Mouse (Mus musculus): Measurements from ENCODE around the gene Eif4e.

Gene Eif4e

GRCm38 (mm10) chr3:138526073-138526915, at the start of gene Eif4e:
Eif4e (plus strand) TSS chr3:138526179.
- peak; percentile 50 for DNase-seq (ENCODE audit: low read depth, low spot score)

DNA sequence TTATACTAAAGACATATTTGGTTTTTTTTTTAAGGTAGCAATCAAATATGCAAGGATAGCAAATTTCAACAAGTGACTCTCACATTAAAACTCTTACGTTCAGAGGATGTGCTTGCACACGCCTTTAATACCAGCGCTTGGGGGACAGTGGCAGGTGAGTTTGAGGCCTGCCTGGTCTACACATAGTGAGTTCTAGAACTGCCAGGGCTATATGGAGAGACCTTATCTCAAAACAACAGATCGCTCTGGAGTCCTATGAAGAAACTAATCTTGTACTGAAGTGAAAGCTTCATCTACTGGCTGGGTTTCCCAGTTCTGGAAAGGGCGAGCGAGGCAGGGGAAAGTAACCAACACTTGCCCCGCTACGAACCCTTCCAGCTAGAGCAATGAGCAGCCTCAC, 46.5 kb upstream of the Eif4e start:
- DNase-seq (ENCODE audit: low read depth, low spot score) = no peak

GRCm38 (mm10) chr3:138481526-138482284, 44.3 kb upstream of the Eif4e start:
- no peak for DNase-seq (ENCODE audit: low read depth, low spot score)

- DNase-seq (ENCODE audit: low read depth, low spot score) = no peak
These were observed 42.7 kb upstream of the Eif4e start for GRCm38 (mm10) chr3:138483240-138483639.

DNA sequence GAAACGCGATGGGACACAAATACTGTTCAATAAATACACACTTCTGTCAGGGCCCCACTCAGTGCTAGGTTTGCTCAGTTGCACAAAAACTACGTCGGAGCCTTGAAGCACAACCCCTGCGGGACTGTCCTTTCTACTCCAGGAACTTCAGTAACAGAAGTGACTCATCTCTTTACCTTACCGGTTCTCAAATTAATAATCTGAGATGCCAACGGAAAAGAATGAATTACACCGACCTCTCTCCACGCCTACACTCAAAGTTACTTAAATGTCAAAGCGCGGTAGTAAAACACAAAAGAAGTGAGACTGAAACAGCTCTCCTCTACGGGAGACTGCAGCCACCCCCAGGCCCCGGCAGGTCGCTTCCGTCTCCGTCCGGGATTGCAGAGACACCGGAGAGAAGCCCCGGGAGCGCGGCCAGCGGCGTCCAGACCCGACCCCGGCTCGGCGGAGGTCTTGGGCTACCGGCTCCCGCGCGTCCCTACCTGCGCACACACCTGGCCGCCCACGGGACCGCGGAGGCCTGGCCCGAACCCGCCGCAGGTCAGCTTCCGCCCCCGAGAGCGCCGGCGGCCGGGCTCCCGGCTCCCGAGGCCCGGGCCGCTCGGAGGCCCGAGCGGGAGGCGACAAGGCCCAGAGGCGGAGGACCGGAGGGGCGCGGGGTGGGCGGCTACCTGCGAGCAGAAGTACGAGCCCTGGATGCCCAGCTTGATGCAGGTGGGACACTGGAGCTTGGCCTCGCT, 37.2 kb upstream of the Eif4e start:
- peak; percentile 64 for DNase-seq (ENCODE audit: low read depth, low spot score)

DNA sequence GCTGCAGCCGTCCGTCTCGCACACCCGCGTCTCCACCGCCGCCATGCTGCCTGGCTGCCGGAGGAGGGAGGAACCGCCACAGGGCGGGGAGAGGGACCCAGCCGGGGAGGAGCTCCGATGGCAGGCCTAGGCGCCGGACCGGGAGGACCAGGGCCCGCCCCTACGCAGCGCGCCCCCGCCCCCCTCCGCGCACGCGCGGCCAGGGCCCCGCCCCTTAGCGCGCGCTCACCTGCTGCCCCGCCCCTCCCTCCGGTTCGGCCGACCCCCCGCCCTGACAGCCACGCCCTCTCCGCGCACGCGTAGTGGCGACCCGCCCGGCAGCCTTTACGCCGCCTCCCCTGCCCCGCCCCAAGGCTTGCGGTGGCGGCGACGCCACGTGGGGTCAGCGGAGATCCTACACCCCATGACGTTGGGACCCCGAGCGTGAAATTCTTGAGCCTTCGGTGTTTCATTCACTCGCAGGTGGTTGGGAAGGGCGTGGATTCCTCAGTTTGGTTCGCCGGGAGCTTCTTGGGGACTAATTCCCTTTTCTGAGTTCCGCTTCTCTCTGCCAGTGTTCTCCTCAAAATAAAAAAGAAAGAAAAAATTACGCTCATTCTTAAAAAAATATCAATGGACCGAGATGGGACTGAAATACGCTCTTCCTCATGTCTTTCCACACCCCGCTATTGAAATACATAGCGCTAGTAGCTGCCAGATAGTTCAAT, 36.5 kb upstream of the Eif4e start, which contains the start of gene Metap1:
TSS of gene Metap1 (minus strand) at position 189 of the 707 bp plus-strand sequence.
- DNase-seq (ENCODE audit: low read depth, low spot score) = peak; percentile 98

DNA sequence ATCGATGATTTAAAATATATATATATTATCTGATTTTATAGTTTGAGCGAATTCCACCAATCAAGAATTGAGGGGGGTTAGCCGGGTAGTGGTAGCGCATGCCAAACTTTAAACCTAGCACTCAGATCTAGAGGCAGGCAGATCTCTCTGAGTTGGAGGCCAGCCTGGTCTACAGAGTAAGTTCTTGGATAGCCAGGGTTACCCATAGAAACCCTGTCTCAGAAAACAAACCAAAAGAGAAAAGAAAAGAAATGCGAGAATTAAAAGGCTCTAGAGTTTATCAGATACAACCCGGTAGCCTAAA, 36.0 kb upstream of the Eif4e start:
- DNase-seq (ENCODE audit: low read depth, low spot score) = peak; percentile 17

DNA sequence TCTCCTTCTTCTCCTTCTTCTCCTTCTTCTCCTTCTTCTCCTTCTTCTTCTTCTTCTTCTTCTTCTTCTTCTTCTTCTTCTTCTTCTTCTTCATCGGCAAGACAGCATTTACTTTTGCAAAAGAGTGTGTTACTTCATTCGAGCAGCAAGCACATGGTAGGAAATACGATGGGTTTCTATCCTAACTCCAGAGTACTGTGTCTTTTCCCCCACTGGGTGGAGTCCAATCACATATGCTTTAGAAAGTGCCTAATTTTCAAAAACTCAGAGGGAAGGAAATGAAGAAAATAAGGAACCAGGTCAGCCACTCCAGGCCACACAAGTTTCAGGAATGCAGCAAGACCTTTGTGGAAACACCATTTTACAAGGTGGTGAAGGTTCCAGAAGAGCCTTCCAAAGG, 32.3 kb upstream of the Eif4e start:
- DNase-seq (ENCODE audit: low read depth, low spot score) = no peak

DNA sequence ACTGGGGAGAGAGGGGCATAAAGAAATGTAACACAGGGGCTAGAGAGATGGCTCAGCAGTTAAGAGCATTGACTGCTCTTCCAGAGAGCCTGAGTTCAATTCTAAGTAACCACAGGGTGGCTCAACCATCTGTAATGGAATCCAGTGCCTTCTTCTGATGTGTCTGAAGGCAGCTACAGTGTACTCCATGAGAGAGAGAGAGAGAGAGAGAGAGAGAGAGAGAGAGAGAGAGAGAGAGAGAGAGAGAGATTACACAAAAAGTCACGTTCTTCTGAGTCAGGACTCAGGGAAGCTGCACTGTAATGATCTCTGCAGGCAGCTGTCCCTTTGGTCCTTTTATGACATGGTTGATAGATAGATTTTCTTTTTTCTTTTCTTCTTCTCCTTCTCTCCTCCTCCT, 31.4 kb upstream of the Eif4e start:
- DNase-seq (ENCODE audit: low read depth, low spot score) = no peak

DNA sequence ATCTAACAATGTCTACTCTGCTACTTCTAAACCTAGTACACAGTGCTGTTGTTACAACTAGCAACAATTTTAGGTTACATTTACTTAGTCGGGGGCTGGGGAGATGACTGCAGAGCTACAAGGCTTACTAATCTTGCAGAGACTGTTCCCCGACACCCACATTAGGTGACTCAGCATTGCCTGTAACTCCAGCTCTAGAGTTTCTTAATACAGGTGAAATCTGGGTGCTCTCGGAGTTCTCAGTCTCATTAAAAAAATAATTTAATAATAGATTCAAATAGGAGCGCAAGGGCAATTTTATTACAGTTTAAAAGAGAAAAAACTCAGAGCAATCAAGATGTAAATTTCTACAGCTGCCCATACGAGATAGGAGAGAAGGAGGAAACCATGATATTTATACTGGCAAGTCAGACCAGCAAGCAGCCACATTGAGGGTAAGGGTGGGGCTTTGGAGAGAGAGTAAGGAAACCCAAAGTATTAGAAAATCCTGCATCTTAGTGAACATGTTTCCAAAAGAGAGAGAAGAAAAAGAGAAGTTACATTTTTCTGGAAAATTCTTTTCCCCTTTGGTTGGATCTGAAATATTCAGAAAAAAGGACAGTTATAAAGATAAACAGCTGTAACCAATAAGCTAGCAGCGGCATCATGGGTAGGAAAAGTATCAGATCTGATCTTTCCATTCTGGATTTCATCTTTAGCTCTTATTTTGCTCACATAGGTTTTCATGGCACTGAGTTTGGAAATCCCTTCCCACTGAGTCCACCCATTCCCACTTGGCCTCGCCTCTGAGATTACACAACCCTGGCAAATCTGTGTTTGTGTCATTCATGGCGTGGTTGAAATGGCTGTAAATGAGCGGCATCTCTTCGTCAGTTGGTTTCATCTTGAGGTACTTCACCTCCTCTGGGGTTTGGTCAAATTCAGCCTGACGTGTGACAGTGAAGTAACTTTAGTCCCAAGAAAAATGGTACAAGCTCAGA, 30.5 kb upstream of the Eif4e start:
- DNase-seq (ENCODE audit: low read depth, low spot score) = no peak

DNA sequence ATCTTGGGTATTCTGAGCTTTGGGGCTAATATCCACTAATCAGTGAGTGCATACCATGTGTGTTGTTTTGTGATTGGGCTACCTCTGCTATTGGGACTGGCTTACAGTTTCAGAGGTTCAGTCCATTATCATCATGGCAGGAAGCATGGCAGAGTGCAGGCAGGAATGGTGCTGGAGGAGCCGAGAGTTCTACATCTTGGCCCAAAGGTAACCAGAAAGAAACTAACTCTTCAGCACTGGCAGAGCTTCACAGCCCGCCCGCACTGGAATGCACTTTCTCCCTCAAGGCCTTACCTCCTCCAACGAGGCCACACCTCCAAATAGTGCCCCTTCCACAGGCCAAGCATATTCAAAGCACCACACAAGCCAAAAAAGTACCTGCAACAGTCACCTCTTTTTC, 27.2 kb upstream of the Eif4e start:
- DNase-seq (ENCODE audit: low read depth, low spot score) = no peak

- DNase-seq (ENCODE audit: low read depth, low spot score) = no peak
These were observed 25.9 kb upstream of the Eif4e start for GRCm38 (mm10) chr3:138499854-138500740.

- DNase-seq (ENCODE audit: low read depth, low spot score) = no peak
These were observed 22.2 kb upstream of the Eif4e start for GRCm38 (mm10) chr3:138503754-138504153.

DNA sequence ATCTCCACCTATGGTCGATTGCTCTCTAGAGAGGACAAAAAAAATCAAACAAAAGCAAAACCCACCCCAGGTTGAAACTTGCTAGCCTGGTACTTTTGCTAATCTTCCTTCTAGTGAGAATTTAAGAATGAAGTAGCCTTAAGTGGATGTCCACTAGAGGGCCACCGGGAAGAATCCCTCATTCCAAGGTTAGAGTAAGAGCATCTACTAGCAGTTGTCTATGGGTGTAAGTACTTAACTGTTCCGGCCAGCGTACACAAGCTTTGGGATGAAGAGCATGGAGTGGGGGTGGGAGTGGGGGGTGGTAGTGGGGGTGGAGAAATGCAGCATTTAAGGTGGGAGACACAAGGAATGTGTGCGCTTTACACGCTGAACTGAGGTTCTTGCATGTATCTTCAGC, 19.2 kb upstream of the Eif4e start:
- no peak for DNase-seq (ENCODE audit: low read depth, low spot score)

- no peak for DNase-seq (ENCODE audit: low read depth, low spot score)
These were observed 16.4 kb upstream of the Eif4e start for GRCm38 (mm10) chr3:138509581-138509980.

DNA sequence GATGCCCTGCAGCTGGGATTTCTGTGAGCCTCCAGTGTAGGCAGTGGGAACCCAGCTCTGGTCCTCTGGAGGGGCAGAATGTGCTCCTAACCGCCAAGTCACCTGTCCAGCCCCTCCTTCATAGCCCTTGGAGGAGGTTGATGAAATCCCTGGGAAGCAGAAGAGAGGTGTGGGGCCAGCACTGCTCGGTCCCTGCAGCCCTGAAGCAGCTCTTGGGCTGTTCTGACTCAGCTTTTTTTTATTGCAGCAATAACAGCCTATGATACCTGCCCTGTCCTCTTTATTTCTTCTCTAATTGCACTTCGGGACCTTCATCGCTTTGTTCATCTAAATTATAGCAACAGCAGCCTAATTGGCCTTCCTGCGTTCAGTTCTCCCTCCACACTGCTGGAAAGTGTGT, 15.5 kb upstream of the Eif4e start:
- no peak for DNase-seq (ENCODE audit: low read depth, low spot score)

DNA sequence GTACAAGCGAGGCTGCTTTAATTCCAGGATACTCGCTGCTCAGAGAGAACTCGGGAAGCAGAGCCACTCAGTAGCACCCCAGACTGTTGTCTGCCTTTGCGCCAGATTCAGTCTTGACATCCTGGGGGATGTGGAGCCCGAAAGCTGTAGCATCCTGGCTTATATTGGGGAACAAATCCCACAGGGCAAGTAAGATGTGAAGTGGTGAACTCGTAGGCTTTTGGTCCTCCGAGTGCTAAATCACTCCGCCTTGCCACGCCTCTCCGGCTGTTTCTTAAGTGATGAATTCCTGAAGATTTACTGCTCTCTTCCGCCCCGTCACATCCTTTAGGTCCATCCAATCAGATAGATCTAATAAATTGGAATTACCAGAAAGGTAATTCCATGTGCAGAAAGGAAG, 12.7 kb upstream of the Eif4e start:
- no peak for DNase-seq (ENCODE audit: low read depth, low spot score)

- DNase-seq (ENCODE audit: low read depth, low spot score) = no peak
These were observed 11.2 kb upstream of the Eif4e start for GRCm38 (mm10) chr3:138514749-138515148.

DNA sequence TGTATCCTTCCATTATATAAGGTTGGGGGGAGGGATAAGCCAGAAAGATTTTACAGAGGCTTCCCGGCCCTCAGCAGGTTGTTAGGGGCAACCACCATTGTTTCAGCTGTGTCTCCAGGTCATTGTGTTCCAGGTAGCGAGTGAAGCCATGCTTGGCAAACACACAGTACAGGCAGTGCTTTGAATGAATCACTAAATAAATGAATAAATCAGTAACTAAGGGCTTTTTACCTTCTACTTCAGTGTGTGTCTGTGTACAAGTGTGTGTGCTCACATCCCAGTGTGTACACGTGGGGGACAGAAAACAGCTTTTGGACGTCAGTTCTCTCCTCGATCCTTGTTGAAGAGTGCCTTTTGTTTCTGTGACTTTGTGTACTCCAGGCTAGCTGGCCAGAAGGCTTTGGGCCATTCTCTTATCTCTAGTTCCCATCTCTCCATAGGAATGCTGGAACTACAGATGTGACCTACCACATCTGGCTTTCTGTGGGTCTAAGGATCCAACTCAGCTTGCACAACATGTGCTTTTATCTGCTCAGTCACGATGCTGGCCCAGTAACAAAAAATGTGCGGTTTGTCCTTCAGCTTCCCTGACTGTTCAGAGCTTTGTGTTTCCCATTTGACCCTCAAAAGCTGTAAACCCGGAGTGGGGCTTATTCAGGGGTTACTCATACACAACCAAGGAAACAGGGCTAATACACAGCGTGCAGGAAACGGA, 10.2 kb upstream of the Eif4e start:
- no peak for DNase-seq (ENCODE audit: low read depth, low spot score)
